Mouse (Mus musculus) lung, adult 2 months (tissue): ENCODE measurements around the gene Dusp14.

ENCODE experiments used
- CTCF ChIP-seq: fragments of 200-500 bp; IDR thresholded peaks from 2 replicates; pipeline ENCODE4 v1.5.1; 2011; ENCODE audit warnings: mild to moderate bottlenecking, low read length, control low read depth; ENCODE audit not compliant: insufficient read depth
- POLR2A ChIP-seq: fragments of 200-500 bp; IDR thresholded peaks from 2 replicates; pipeline ENCODE4 v1.6.1; 2011; ENCODE audit warnings: low read depth, mild to moderate bottlenecking, control low read depth, low read length, borderline replicate concordance; ENCODE audit errors: extremely low read depth

- TF ChIP-seq CTCF (no peak), POLR2A (no peak)
Observed at GRCm38 (mm10) chr11:84053055-84053454, 16.0 kb downstream of the Dusp14 start.
